ENCODE assay signal across 27 mouse cellular contexts in the genomic region with DNA sequence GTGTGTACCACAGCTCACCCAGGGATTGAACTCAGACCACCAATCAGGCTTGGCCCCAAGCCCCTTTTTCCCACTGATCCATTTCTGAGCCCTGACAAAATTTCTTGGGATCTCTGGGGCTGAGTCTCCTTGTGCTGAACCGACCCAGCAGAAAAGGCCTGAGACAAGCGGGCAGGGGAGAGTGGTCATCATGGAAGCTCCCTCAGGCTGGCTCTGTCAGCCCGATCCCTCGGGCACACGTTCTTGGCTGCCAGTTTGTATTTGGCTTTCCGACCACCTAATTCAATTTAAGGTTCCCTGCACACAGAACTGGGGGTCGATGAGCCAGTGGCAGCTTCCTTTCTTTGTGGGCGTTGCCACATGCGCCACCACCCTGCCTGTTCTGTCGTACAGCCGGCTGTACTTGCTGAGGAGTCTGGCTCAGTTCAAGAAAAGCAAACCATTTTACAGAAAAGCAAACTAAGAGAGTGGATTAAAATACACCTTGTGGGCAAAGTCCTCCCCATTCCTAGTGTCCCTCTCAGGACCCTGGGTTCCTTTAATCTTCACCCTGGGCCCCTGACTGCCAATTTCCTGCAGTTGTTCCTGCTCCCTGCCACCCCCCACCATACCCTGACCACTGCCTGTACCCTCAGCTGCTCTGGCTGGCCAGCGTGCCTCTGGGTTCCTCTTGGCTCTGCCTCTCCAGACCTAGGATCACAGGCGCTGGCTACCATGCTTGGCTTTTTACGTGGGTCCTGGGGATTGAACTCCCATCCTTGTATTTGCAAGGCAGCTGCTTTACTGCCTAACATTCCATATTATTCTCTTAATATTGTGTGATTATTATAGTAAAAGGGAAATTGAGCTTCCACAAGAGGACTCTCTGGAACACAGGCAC. TPM values are rescaled to one million over a fixed set of nuclear protein-coding genes. Genes with fewer than 3 reads are reported as not detected.
DNase-seq lines count a peak whose midpoint lies in the region; ATAC-seq and TF ChIP-seq lines count a peak whose summit lies in the region.
"Had no signal": no experiment of that assay in that cellular context is flagged by ENCODE, and none has a peak within 500 bp of the region (broad histone marks: within the 10 kb centered on the region; RNA-seq: fewer than 3 reads in every experiment).

No protein-coding gene starts in this region.

- TF ChIP-seq CTCF in stomach, postnatal 0 days (IDR thresholded peaks at IDR 0.05; ENCODE audit: low read depth): no peak

- peak overlapping the region; percentile 40 for H3K27ac ChIP-seq in forebrain, embryonic 10.5 days
- H3K27ac ChIP-seq in forebrain, embryonic 13.5 days: no peak overlapping the region
- 0 out of 2 replicates have a peak overlapping the region, but pooled peaks have one; percentile 24 for H3K27ac ChIP-seq in stomach, embryonic 16.5 days (ENCODE audit: low read length)
- no peak overlapping the region for H3K27ac ChIP-seq in stomach, postnatal 0 days (replicated peaks)
- H3K27ac ChIP-seq: heart, embryonic 13.5 days; limb, embryonic 12.5 days; liver, embryonic 13.5 days; stomach, embryonic 15.5 days had no signal

- no peak for TF ChIP-seq EP300 in stomach, postnatal 0 days (optimal IDR thresholded peaks at IDR 0.05)

- H3K9me3 ChIP-seq in forebrain, embryonic 10.5 days: no peaks in the 10 kb centered on the region
- no peaks in the 10 kb centered on the region for H3K9me3 ChIP-seq in forebrain, embryonic 13.5 days (replicated peaks)
- no peaks in the 10 kb centered on the region for H3K9me3 ChIP-seq in stomach, embryonic 16.5 days (replicated peaks; ENCODE audit: control insufficient read depth, low read length)
- H3K9me3 ChIP-seq in stomach, postnatal 0 days (ENCODE audit: control insufficient read depth, low read length): no peaks in the 10 kb centered on the region
- H3K9me3 ChIP-seq: heart, embryonic 13.5 days; limb, embryonic 12.5 days; liver, embryonic 13.5 days; stomach, embryonic 15.5 days had no signal

- H3K9ac ChIP-seq in forebrain, embryonic 13.5 days: no peak overlapping the region
- 0 out of 2 replicates have a peak overlapping the region, but pooled peaks have one; percentile 0 for H3K9ac ChIP-seq in stomach, embryonic 16.5 days (ENCODE audit: low read length)
- no peak overlapping the region for H3K9ac ChIP-seq in stomach, postnatal 0 days (ENCODE audit: low read length)
- H3K9ac ChIP-seq: heart, embryonic 13.5 days; limb, embryonic 12.5 days; liver, embryonic 13.5 days; lung, embryonic 14.5 days; stomach, embryonic 15.5 days had no signal

- H3K27me3 ChIP-seq in forebrain, embryonic 10.5 days (ENCODE audit: poor library complexity, severe bottlenecking): no peaks in the 10 kb centered on the region
- no peaks in the 10 kb centered on the region for H3K27me3 ChIP-seq in forebrain, embryonic 13.5 days
- H3K27me3 ChIP-seq in stomach, embryonic 16.5 days (ENCODE audit: control insufficient read depth, insufficient read depth, low read length): no peaks in the 10 kb centered on the region
- no peaks in the 10 kb centered on the region for H3K27me3 ChIP-seq in stomach, postnatal 0 days (ENCODE audit: control insufficient read depth, insufficient read depth, low read length)
- H3K27me3 ChIP-seq: heart, embryonic 13.5 days; limb, embryonic 12.5 days; liver, embryonic 13.5 days; Patski; stomach, embryonic 15.5 days had no signal

- no peak overlapping the region for H3K4me3 ChIP-seq in forebrain, embryonic 10.5 days
- no peak overlapping the region for H3K4me3 ChIP-seq in forebrain, embryonic 13.5 days
- H3K4me3 ChIP-seq in stomach, embryonic 16.5 days (replicated peaks; ENCODE audit: low read length): no peak overlapping the region
- H3K4me3 ChIP-seq in stomach, postnatal 0 days (ENCODE audit: low read depth, low read length): no peak overlapping the region
- H3K4me3 ChIP-seq: heart, embryonic 13.5 days; limb, embryonic 12.5 days; liver, embryonic 13.5 days; stomach, embryonic 15.5 days had no signal

- no peak overlapping the region for H3K4me2 ChIP-seq in forebrain, embryonic 13.5 days
- no peak overlapping the region for H3K4me2 ChIP-seq in stomach, embryonic 16.5 days (ENCODE audit: low read depth, low read length)
- no peak overlapping the region for H3K4me2 ChIP-seq in stomach, postnatal 0 days (replicated peaks; ENCODE audit: low read depth)
- H3K4me2 ChIP-seq: heart, embryonic 13.5 days; limb, embryonic 12.5 days; liver, embryonic 13.5 days; lung, embryonic 14.5 days; stomach, embryonic 15.5 days had no signal

- 65% methylated on average over 14 of the region's 14 CpGs for WGBS in forebrain, embryonic 10.5 days
- 65% methylated on average over 14 of the region's 14 CpGs for WGBS in forebrain, embryonic 13.5 days
- WGBS in stomach, embryonic 16.5 days: 67% methylated on average over 14 of the region's 14 CpGs
- WGBS in stomach, postnatal 0 days: 63% methylated on average over 14 of the region's 14 CpGs

- peaks cover 16% of the 10 kb centered on the region for H3K4me1 ChIP-seq in forebrain, embryonic 10.5 days
- no peaks in the 10 kb centered on the region for H3K4me1 ChIP-seq in forebrain, embryonic 13.5 days
- no peaks in the 10 kb centered on the region for H3K4me1 ChIP-seq in stomach, embryonic 16.5 days (ENCODE audit: control insufficient read depth, insufficient read depth, low read length)
- no peaks in the 10 kb centered on the region for H3K4me1 ChIP-seq in stomach, postnatal 0 days (replicated peaks; ENCODE audit: control insufficient read depth, insufficient read depth)
- H3K4me1 ChIP-seq: liver, embryonic 13.5 days had no signal

- no peak for DNase-seq in forebrain, embryonic 10.5 days (ENCODE audit: extremely low spot score, low spot score)
- DNase-seq in layer of hippocampus, adult 18-20 months (ENCODE audit: low spot score in 2 of 2): peak; percentile 52 to 64
- DNase-seq in layer of hippocampus, postnatal 10 days (ENCODE audit: low spot score in 2 of 2): no peak
- DNase-seq in stomach, postnatal 0 days (ENCODE audit: low spot score): no peak
- DNase-seq in spleen, postnatal 10 days (ENCODE audit: low spot score in 2 of 2): no peak
- DNase-seq: adrenal gland, adult 8-10 months; cerebellum, adult 9-11 months; heart, adult 18-20 months; heart, postnatal 36 days; kidney, adult 9 months; kidney, postnatal 4 days; liver, embryonic 13.5 days; lung, embryonic 14.5 days; lung, postnatal 36 days; right cerebral cortex, postnatal 25 days had no signal

- peaks cover 42% of the 10 kb centered on the region for H3K36me3 ChIP-seq in forebrain, embryonic 10.5 days (replicated peaks)
- H3K36me3 ChIP-seq in forebrain, embryonic 13.5 days (ENCODE audit: poor library complexity, severe bottlenecking): peaks cover 38% of the 10 kb centered on the region
- peaks cover 3% of the 10 kb centered on the region; the same call in 1 of the 2 replicates for H3K36me3 ChIP-seq in stomach, embryonic 16.5 days (ENCODE audit: control insufficient read depth, insufficient read depth, low read length)
- H3K36me3 ChIP-seq in stomach, postnatal 0 days (ENCODE audit: control insufficient read depth, insufficient read depth, low read length): peaks cover 7% of the 10 kb centered on the region

- no peak for ATAC-seq in forebrain, embryonic 13.5 days
- peak; percentile 16; the same call in 1 of the 2 replicates for ATAC-seq in stomach, embryonic 16.5 days (ENCODE audit: insufficient read depth, low FRiP score)
- ATAC-seq in stomach, postnatal 0 days (ENCODE audit: low FRiP score, low TSS enrichment): no peak
- ATAC-seq: CD4-positive, CD25-positive, alpha-beta regulatory T cell, adult 4 months; Patski had no signal

RNA-seq across cellular contexts. Expression of a gene that starts 8.9 kb away (rescaled TPM):
- polyA plus RNA-seq in forebrain, embryonic 10.5 days (2016; fragmentation: Nextera tagmentation; extraction: Ambion mirVana): not detected in 2 replicates
- polyA plus RNA-seq in forebrain, embryonic 13.5 days (2015; fragmentation: Nextera tagmentation; extraction: Ambion mirVana): 0.15 TPM in 1 of 2 replicates, not detected in the other
- not detected for total RNA-seq in layer of hippocampus, adult 18-20 months (2021)
- total RNA-seq in layer of hippocampus, postnatal 10 days (2021): not detected
- polyA plus RNA-seq in stomach, embryonic 16.5 days (2015; fragmentation: Nextera tagmentation; extraction: Ambion mirVana): 754 and 1,267 TPM in 2 replicates
- 18.1 and 22.4 TPM in 2 replicates for polyA plus RNA-seq in stomach, postnatal 0 days (2015; fragmentation: Nextera tagmentation; extraction: Ambion mirVana)
- total RNA-seq: adrenal gland, adult 8-10 months; gastrocnemius, adult 8-10 months; heart, adult 18-20 months; heart, postnatal 36 days; left cerebral cortex, adult 8-10 months; neutrophil, adult 5-6 weeks had no signal
- polyA plus RNA-seq: CD4-positive, CD25-positive, alpha-beta regulatory T cell, adult 4 months; embryonic facial prominence, embryonic 14.5 days; heart, embryonic 13.5 days; limb, embryonic 12.5 days; lung, embryonic 14.5 days; Patski had no signal

RNA-seq across cellular contexts. Expression of a gene that starts 23.6 kb away (rescaled TPM):
- polyA plus RNA-seq in forebrain, embryonic 10.5 days (2016; fragmentation: Nextera tagmentation; extraction: Ambion mirVana): 23.4 and 24.8 TPM in 2 replicates
- 14.7 and 15.6 TPM in 2 replicates for polyA plus RNA-seq in forebrain, embryonic 13.5 days (2015; fragmentation: Nextera tagmentation; extraction: Ambion mirVana)
- 10 to 100 TPM; 25.6 to 28.8 TPM for total RNA-seq in layer of hippocampus, adult 18-20 months (2021)
- 10 to 100 TPM; 21.7 to 22.7 TPM for total RNA-seq in layer of hippocampus, postnatal 10 days (2021)
- 23.7 and 25.8 TPM in 2 replicates for polyA plus RNA-seq in stomach, embryonic 16.5 days (2015; fragmentation: Nextera tagmentation; extraction: Ambion mirVana)
- 9.8 and 10.8 TPM in 2 replicates for polyA plus RNA-seq in stomach, postnatal 0 days (2015; fragmentation: Nextera tagmentation; extraction: Ambion mirVana)

RNA-seq across cellular contexts. Expression of a gene that starts 26.3 kb away (rescaled TPM):
- polyA plus RNA-seq in forebrain, embryonic 10.5 days (2016; fragmentation: Nextera tagmentation; extraction: Ambion mirVana): 4.8 TPM in 2 replicates
- polyA plus RNA-seq in forebrain, embryonic 13.5 days (2015; fragmentation: Nextera tagmentation; extraction: Ambion mirVana): 4.6 and 4.7 TPM in 2 replicates
- total RNA-seq in layer of hippocampus, adult 18-20 months (2021): 10 to 100 TPM; 44.2 to 48.6 TPM
- total RNA-seq in layer of hippocampus, postnatal 10 days (2021): 10 to 100 TPM; 24.9 to 28.5 TPM
- polyA plus RNA-seq in stomach, embryonic 16.5 days (2015; fragmentation: Nextera tagmentation; extraction: Ambion mirVana): 4.5 and 4.7 TPM in 2 replicates
- polyA plus RNA-seq in stomach, postnatal 0 days (2015; fragmentation: Nextera tagmentation; extraction: Ambion mirVana): 2.9 and 3.1 TPM in 2 replicates

RNA-seq across cellular contexts. Expression of a gene that starts 29.1 kb away (rescaled TPM):
- not detected in 2 replicates for polyA plus RNA-seq in forebrain, embryonic 10.5 days (2016; fragmentation: Nextera tagmentation; extraction: Ambion mirVana)
- polyA plus RNA-seq in forebrain, embryonic 13.5 days (2015; fragmentation: Nextera tagmentation; extraction: Ambion mirVana): not detected in 2 replicates
- total RNA-seq in layer of hippocampus, adult 18-20 months (2021): not detected
- total RNA-seq in layer of hippocampus, postnatal 10 days (2021): not detected
- 0.18 and 0.67 TPM in 2 replicates for polyA plus RNA-seq in stomach, embryonic 16.5 days (2015; fragmentation: Nextera tagmentation; extraction: Ambion mirVana)
- polyA plus RNA-seq in stomach, postnatal 0 days (2015; fragmentation: Nextera tagmentation; extraction: Ambion mirVana): not detected in 2 replicates
- total RNA-seq: adrenal gland, adult 8-10 months; ES-E14; gastrocnemius, adult 8-10 months; heart, adult 18-20 months; heart, postnatal 36 days; left cerebral cortex, adult 8-10 months; neutrophil, adult 5-6 weeks had no signal
- polyA plus RNA-seq: CD4-positive, CD25-positive, alpha-beta regulatory T cell, adult 4 months; embryonic facial prominence, embryonic 14.5 days; heart, embryonic 13.5 days; limb, embryonic 12.5 days; liver, embryonic 13.5 days; lung, embryonic 14.5 days; Patski had no signal

RNA-seq across cellular contexts. Expression of a gene that starts 57.7 kb away (rescaled TPM):
- polyA plus RNA-seq in forebrain, embryonic 10.5 days (2016; fragmentation: Nextera tagmentation; extraction: Ambion mirVana): 39.5 and 41.5 TPM in 2 replicates
- 85.2 and 86.3 TPM in 2 replicates for polyA plus RNA-seq in forebrain, embryonic 13.5 days (2015; fragmentation: Nextera tagmentation; extraction: Ambion mirVana)
- 100 to 1,000 TPM; 157 to 184 TPM for total RNA-seq in layer of hippocampus, adult 18-20 months (2021)
- 10 to 100 TPM; 43.8 to 46.9 TPM for total RNA-seq in layer of hippocampus, postnatal 10 days (2021)
- polyA plus RNA-seq in stomach, embryonic 16.5 days (2015; fragmentation: Nextera tagmentation; extraction: Ambion mirVana): 108 and 110 TPM in 2 replicates
- polyA plus RNA-seq in stomach, postnatal 0 days (2015; fragmentation: Nextera tagmentation; extraction: Ambion mirVana): 111 and 121 TPM in 2 replicates

Comparison
In these comparisons a context has a peak if more than half of its experiments do, and no peak if none do; other contexts are left out.
1. DNase-seq: peak in layer of hippocampus, adult 18-20 months (2 of 2); none in forebrain, embryonic 10.5 days (single experiment), layer of hippocampus, postnatal 10 days (0 of 2), stomach, postnatal 0 days (single experiment) and spleen, postnatal 10 days (0 of 2).
2. H3K27ac ChIP-seq: peak in forebrain, embryonic 10.5 days (single experiment) and stomach, embryonic 16.5 days (single experiment); none in forebrain, embryonic 13.5 days (single experiment) and stomach, postnatal 0 days (single experiment).
3. RNA of a gene that starts 8.9 kb away (polyA plus RNA-seq): 754 to 1,267 TPM in stomach, embryonic 16.5 days; 18.1 to 22.4 TPM in stomach, postnatal 0 days, 0.15 TPM in forebrain, embryonic 13.5 days and not detected in forebrain, embryonic 10.5 days; every median in the first group is over 10 times any median in the second.